In the genomic region with DNA sequence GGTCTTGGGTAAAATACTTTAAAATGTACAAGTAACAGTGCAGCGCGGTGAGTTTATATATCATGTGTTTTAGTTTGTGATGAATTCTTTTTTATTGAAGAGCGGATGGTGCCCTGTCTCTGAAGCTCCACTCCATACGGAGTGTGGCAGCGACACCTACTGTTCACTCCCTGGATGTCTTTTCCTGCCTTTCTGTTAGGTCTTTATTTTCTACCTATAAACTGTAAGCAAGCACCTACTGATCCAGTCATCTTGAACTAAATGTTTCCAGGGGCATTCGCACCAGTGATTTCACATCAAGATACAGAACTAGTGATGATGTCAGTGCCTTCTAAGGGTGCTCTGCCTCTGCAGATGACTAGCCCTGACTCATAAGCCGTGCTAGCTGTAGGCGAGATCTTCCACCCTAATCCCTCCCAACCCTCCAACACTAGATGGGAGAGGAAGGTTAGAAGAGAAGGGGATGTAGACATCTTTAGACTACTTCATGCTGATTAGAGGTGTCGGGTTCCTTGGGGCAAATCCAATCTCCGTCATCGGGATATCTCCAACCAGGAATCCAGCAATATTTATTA, we compare ENCODE assay signal across 8 mouse cellular contexts. TPM values are rescaled to one million over a fixed set of nuclear protein-coding genes. Genes with fewer than 3 reads are reported as not detected.
DNase-seq lines count a peak whose midpoint lies in the region; ATAC-seq and TF ChIP-seq lines count a peak whose summit lies in the region.

No protein-coding gene starts in this region.

- no peak for ATAC-seq in megakaryocyte, adult 5-6 weeks (ENCODE audit: poor library complexity, severe bottlenecking)

- H3K4me1 ChIP-seq in testis, adult 2 months (ENCODE audit: control insufficient read depth, insufficient read depth, low read length), result no peaks in the 10 kb centered on the region

- peak; percentile 69 for TF ChIP-seq CTCF in gastrocnemius, adult 2 months (IDR thresholded peaks at IDR 0.05)
- peak; percentile 27; the same call in 1 of the 2 replicates for TF ChIP-seq CTCF in testis, adult 2 months (IDR thresholded peaks at IDR 0.05; ENCODE audit: control insufficient read depth, insufficient read depth, insufficient replicate concordance, low read depth, low read length)

- H3K27me3 ChIP-seq in testis, adult 2 months (ENCODE audit: control insufficient read depth, insufficient read depth, low read length), result no peaks in the 10 kb centered on the region

- TF ChIP-seq POLR2A in testis, adult 2 months (IDR thresholded peaks at IDR 0.05; ENCODE audit: control insufficient read depth, low read depth, low read length), result no peak

- H3K36me3 ChIP-seq in testis, adult 2 months (ENCODE audit: control insufficient read depth, insufficient read depth, low read length), result no peaks in the 10 kb centered on the region

- intact Hi-C loops in gastrocnemius, adult 2 months (cut with DNase I), result no loop called here

- DNase-seq in gastrocnemius, adult 2 months, result peak; percentile 39
- no peak for DNase-seq in gastrocnemius, adult 8-10 months (ENCODE audit: low spot score in 2 of 2)
- DNase-seq in testis, postnatal 14 days (ENCODE audit: low spot score), result no peak
- DNase-seq in embryo, embryonic 11 days, result peak; percentile 50
- DNase-seq in left cerebral cortex, adult 18-20 months (ENCODE audit: low spot score in 2 of 2), result peak; percentile 77 to 80
- DNase-seq in retina, adult 2 months (ENCODE audit: low read depth, low spot score), result peak; percentile 54

- no peak overlapping the region for H3K4me3 ChIP-seq in gastrocnemius, adult 2 months
- H3K4me3 ChIP-seq in testis, adult 2 months (ENCODE audit: control insufficient read depth, low read depth, low read length), result no peak overlapping the region

- no peak overlapping the region for H3K27ac ChIP-seq in gastrocnemius, adult 2 months
- no peak overlapping the region for H3K27ac ChIP-seq in testis, adult 2 months (ENCODE audit: control insufficient read depth, insufficient read depth, low read depth, low read length)

RNA-seq across cellular contexts. Expression of gene Kif14, which starts 55.3 kb away (rescaled TPM):
- total RNA-seq in gastrocnemius, adult 2 months (2021), result under 1 TPM in 1 of 2 experiments, not detected in 1; 0.08 TPM
- under 1 TPM in 1 of 4 experiments, not detected in 3; 0.05 TPM for total RNA-seq in gastrocnemius, adult 8-10 months (2022)
- 2.0 and 2.2 TPM in 2 replicates for polyA plus RNA-seq in testis, adult 2 months (2012; rRNA removed)
- total RNA-seq in left cerebral cortex, adult 18-20 months (2021), result under 1 TPM; 0.14 to 0.23 TPM
- total RNA-seq in megakaryocyte, adult 5-6 weeks (2015), result 18.7 and 24.0 TPM in 2 replicates
- total RNA-seq in megakaryocyte, adult 5-6 weeks (2017), result 27.8 and 31.4 TPM in 2 replicates

Comparison
In these comparisons a context has a peak if more than half of its experiments do, and no peak if none do; other contexts are left out.
1. DNase-seq: peak in gastrocnemius, adult 2 months (single experiment), embryo, embryonic 11 days (single experiment), left cerebral cortex, adult 18-20 months (2 of 2) and retina, adult 2 months (single experiment); none in gastrocnemius, adult 8-10 months (0 of 2) and testis, postnatal 14 days (single experiment).
2. RNA of gene Kif14, which starts 55.3 kb away (total RNA-seq): 18.7 to 31.4 TPM in megakaryocyte, adult 5-6 weeks; 0.14 to 0.23 TPM in left cerebral cortex, adult 18-20 months, 0.08 TPM in gastrocnemius, adult 2 months and 0.05 TPM in gastrocnemius, adult 8-10 months; every median in the first group is over 10 times any median in the second.